Comparison of ENCODE assay signal across 7 mouse cellular contexts in genomic region chr17:26650451-26651363, GRCm38 (mm10). TPM values are rescaled to one million over a fixed set of nuclear protein-coding genes. Genes with fewer than 3 reads are reported as not detected.
DNase-seq lines count a peak whose midpoint lies in the region; ATAC-seq and TF ChIP-seq lines count a peak whose summit lies in the region.

No protein-coding gene starts in this region.

- no peak overlapping the region for H3K4me3 ChIP-seq in kidney, embryonic 14.5 days (ENCODE audit: low read length)
- H3K4me3 ChIP-seq in cerebellum, adult 2 months (replicated peaks; ENCODE audit: insufficient read depth, low read depth, low read length), result no peak overlapping the region
- H3K4me3 ChIP-seq in hindbrain, embryonic 13.5 days, result no peak overlapping the region
- H3K4me3 ChIP-seq in kidney, adult 2 months (ENCODE audit: insufficient read depth, low read depth, low read length), result no peak overlapping the region

- no peaks in the 10 kb centered on the region for H3K4me1 ChIP-seq in kidney, embryonic 14.5 days (ENCODE audit: control insufficient read depth, insufficient read depth, low read length)
- peaks cover 26% of the 10 kb centered on the region for H3K4me1 ChIP-seq in cerebellum, adult 2 months (ENCODE audit: control insufficient read depth, insufficient read depth, low read length)
- H3K4me1 ChIP-seq in hindbrain, embryonic 13.5 days (replicated peaks), result 0 out of 2 replicates have a peak, but pooled peaks cover 3% of the 10 kb centered on the region
- no peaks in the 10 kb centered on the region for H3K4me1 ChIP-seq in kidney, adult 2 months (ENCODE audit: control insufficient read depth, insufficient read depth, low read length)

- H3K9ac ChIP-seq in kidney, embryonic 14.5 days (ENCODE audit: low read depth, low read length), result no peak overlapping the region
- no peak overlapping the region for H3K9ac ChIP-seq in hindbrain, embryonic 13.5 days

- TF ChIP-seq POLR2A in cerebellum, adult 2 months (IDR thresholded peaks at IDR 0.05; ENCODE audit: borderline replicate concordance, insufficient read depth, low read length), result no peak
- no peak for TF ChIP-seq POLR2A in kidney, adult 2 months (IDR thresholded peaks at IDR 0.05; ENCODE audit: low read depth, low read length)

- 73% methylated on average over 14 of the region's 14 CpGs for WGBS in kidney, embryonic 14.5 days
- WGBS in cerebellum, adult 2 months, result 14% methylated on average over 14 of the region's 14 CpGs
- WGBS in hindbrain, embryonic 13.5 days, result 81% methylated on average over 14 of the region's 14 CpGs
- WGBS in kidney, adult 2 months, result 78% methylated on average over 14 of the region's 14 CpGs

- no peaks in the 10 kb centered on the region for H3K27me3 ChIP-seq in kidney, embryonic 14.5 days (ENCODE audit: control insufficient read depth, insufficient read depth, low read length)
- no peaks in the 10 kb centered on the region for H3K27me3 ChIP-seq in cerebellum, adult 2 months (ENCODE audit: control insufficient read depth, insufficient read depth, low read length)
- H3K27me3 ChIP-seq in hindbrain, embryonic 13.5 days, result no peaks in the 10 kb centered on the region
- H3K27me3 ChIP-seq in kidney, adult 2 months (replicated peaks; ENCODE audit: control insufficient read depth, insufficient read depth, low read length), result no peaks in the 10 kb centered on the region

- no peaks in the 10 kb centered on the region for H3K9me3 ChIP-seq in kidney, embryonic 14.5 days (ENCODE audit: control insufficient read depth, low read length)
- no peaks in the 10 kb centered on the region for H3K9me3 ChIP-seq in hindbrain, embryonic 13.5 days

- no peak for DNase-seq in kidney, adult 11 months
- peak; percentile 44 for DNase-seq in MN1 (ENCODE audit: low spot score)
- DNase-seq in cerebellum, adult 2 months, result peak; percentile 78 to 90
- no peak for DNase-seq in adrenal gland, adult 8-10 months
- DNase-seq in kidney, adult 2 months, result no peak

- peaks cover 45% of the 10 kb centered on the region for H3K36me3 ChIP-seq in kidney, embryonic 14.5 days (ENCODE audit: control insufficient read depth, insufficient read depth, low read length)
- H3K36me3 ChIP-seq in hindbrain, embryonic 13.5 days, result peaks cover 79% of the 10 kb centered on the region
- no peaks in the 10 kb centered on the region for H3K36me3 ChIP-seq in kidney, adult 2 months (ENCODE audit: control insufficient read depth, insufficient read depth, low read length)

- ATAC-seq in kidney, embryonic 14.5 days (ENCODE audit: low FRiP score, low TSS enrichment), result no peak
- ATAC-seq in hindbrain, embryonic 13.5 days (ENCODE audit: low FRiP score), result no peak

- 0 out of 2 replicates have a peak overlapping the region, but pooled peaks have one; percentile 17 for H3K27ac ChIP-seq in kidney, embryonic 14.5 days (ENCODE audit: low read depth, low read length)
- H3K27ac ChIP-seq in cerebellum, adult 2 months (ENCODE audit: insufficient read depth, low read length), result peak overlapping the region; percentile 98
- H3K27ac ChIP-seq in hindbrain, embryonic 13.5 days, result peak overlapping the region; percentile 50; the same call in 1 of the 2 replicates
- no peak overlapping the region for H3K27ac ChIP-seq in kidney, adult 2 months (ENCODE audit: insufficient read depth, low read depth, low read length)

- H3K4me2 ChIP-seq in kidney, embryonic 14.5 days (replicated peaks; ENCODE audit: low read depth, low read length), result no peak overlapping the region
- H3K4me2 ChIP-seq in hindbrain, embryonic 13.5 days, result no peak overlapping the region

- TF ChIP-seq CTCF in cerebellum, adult 2 months (IDR thresholded peaks at IDR 0.05; ENCODE audit: borderline replicate concordance, insufficient read depth, low read depth, low read length), result peak; percentile 41; the same call in 1 of the 2 replicates
- no peak for TF ChIP-seq CTCF in kidney, adult 2 months (conservative IDR thresholded peaks at IDR 0.05; ENCODE audit: insufficient read depth, insufficient read length, low read depth, low read length)

RNA-seq across cellular contexts. Expression of gene Atp6v0e, which starts 12.3 kb away (rescaled TPM):
- polyA plus RNA-seq in kidney, embryonic 14.5 days (2014; fragmentation: Nextera tagmentation; extraction: Ambion mirVana), result 192 and 214 TPM in 2 replicates
- 99.8 and 105 TPM in 2 replicates for polyA plus RNA-seq in cerebellum, adult 2 months (2012; rRNA removed)
- polyA plus RNA-seq in hindbrain, embryonic 13.5 days (2015; fragmentation: Nextera tagmentation; extraction: Ambion mirVana), result 107 and 114 TPM in 2 replicates
- 100 to 1,000 TPM; 183 to 265 (median 234) TPM for total RNA-seq in adrenal gland, adult 8-10 months (2022)
- polyA plus RNA-seq in kidney, adult 2 months (2012; rRNA removed), result 399 and 450 TPM in 2 replicates

Comparison
In these comparisons a context has a peak if more than half of its experiments do, and no peak if none do; other contexts are left out.
1. DNase-seq: peak in MN1 (single experiment) and cerebellum, adult 2 months (2 of 2); none in kidney, adult 11 months (single experiment), adrenal gland, adult 8-10 months (single experiment) and kidney, adult 2 months (single experiment).